Mouse (Mus musculus) erythroblast, adult 5-6 weeks (primary cell): ENCODE data around the gene Mrps15. TPM values are rescaled to one million over a fixed set of nuclear protein-coding genes. Genes with fewer than 3 reads are reported as not detected.
A peak's percentile ranks its signal among the peaks of the same experiment; 100 is the strongest.

Experiments
- ATAC-seq: replicated peaks from 2 replicates; pipeline ENCODE4 v1.8.0; 2016; ENCODE audit warnings: moderate number of reproducible peaks, mild to moderate bottlenecking, moderate TSS enrichment, inconsistent platforms; ENCODE audit not compliant: poor library complexity, low FRiP score, severe bottlenecking
- total RNA-seq, 2 experiments: library from RNA; stranded (forward) in 1 of 2; stranded (reverse) in 1 of 2; fragments of 150-400 nt in 1 of 2; fragments of 200-764, 138-1000 nt in 1 of 2; gene quantifications; 2 replicates each; pipeline versions ENCODE4 v1.2.3 to v1.2.4; 2015 to 2017; ENCODE audit warnings: low replicate concordance in 2 of 2

Mrps15 gene
- total RNA-seq, 2 experiments from 2014 or later = 3.9 to 37.1 TPM

GRCm38 (mm10) chr4:126103590-126104068 is 56.9 kb downstream of the Mrps15 start, which contains the start of gene Stk40:
TSS of gene Stk40 (plus strand) at chr4:126103957.
- peak; percentile 86 for ATAC-seq

- ATAC-seq = peak; percentile 26
These were observed 57.7 kb downstream of the Mrps15 start for GRCm38 (mm10) chr4:126104261-126105075.

Other genes starting within 250 kb of the Mrps15 start
- 74.2 and 86.5 TPM in 2 replicates for gene Csf3r, start 22.4 kb upstream of the Mrps15 start, total RNA-seq (2015; ENCODE audit: low replicate concordance)
- 18.5 and 32.1 TPM in 2 replicates for gene Csf3r, start 22.4 kb upstream of the Mrps15 start, total RNA-seq (2017; ENCODE audit: low replicate concordance)
- 1.2 and 3.3 TPM in 2 replicates for gene Oscp1, start 11.6 kb downstream of the Mrps15 start, total RNA-seq (2015; ENCODE audit: low replicate concordance)
- gene Oscp1, start 11.6 kb downstream of the Mrps15 start, total RNA-seq (2017; ENCODE audit: low replicate concordance) = 2.0 and 5.8 TPM in 2 replicates
- gene Lsm10, start 49.7 kb downstream of the Mrps15 start, total RNA-seq (2015; ENCODE audit: low replicate concordance) = 5.6 and 14.0 TPM in 2 replicates
- 2.0 and 6.5 TPM in 2 replicates for gene Lsm10, start 49.7 kb downstream of the Mrps15 start, total RNA-seq (2017; ENCODE audit: low replicate concordance)
- gene Stk40, start 57.0 kb downstream of the Mrps15 start, total RNA-seq (2015; ENCODE audit: low replicate concordance) = 3.8 and 4.0 TPM in 2 replicates
- gene Stk40, start 57.0 kb downstream of the Mrps15 start, total RNA-seq (2017; ENCODE audit: low replicate concordance) = 4.2 TPM in 2 replicates
- gene Eva1b, start 100.8 kb downstream of the Mrps15 start, total RNA-seq (2015; ENCODE audit: low replicate concordance) = not detected in 2 replicates
- not detected in 2 replicates for gene Eva1b, start 100.8 kb downstream of the Mrps15 start, total RNA-seq (2017; ENCODE audit: low replicate concordance)
- gene Sh3d21, start 116.6 kb downstream of the Mrps15 start, total RNA-seq (2015; ENCODE audit: low replicate concordance) = not detected in 2 replicates
- gene Sh3d21, start 116.6 kb downstream of the Mrps15 start, total RNA-seq (2017; ENCODE audit: low replicate concordance) = 0.09 and 0.70 TPM in 2 replicates
- 40.5 and 74.0 TPM in 2 replicates for gene Thrap3, start 155.8 kb downstream of the Mrps15 start, total RNA-seq (2015; ENCODE audit: low replicate concordance)
- 130 and 133 TPM in 2 replicates for gene Thrap3, start 155.8 kb downstream of the Mrps15 start, total RNA-seq (2017; ENCODE audit: low replicate concordance)
- 3.3 and 7.3 TPM in 2 replicates for gene Map7d1, start 209.4 kb downstream of the Mrps15 start, total RNA-seq (2015; ENCODE audit: low replicate concordance)
- 7.7 and 17.0 TPM in 2 replicates for gene Map7d1, start 209.4 kb downstream of the Mrps15 start, total RNA-seq (2017; ENCODE audit: low replicate concordance)
- gene Trappc3, start 215.4 kb downstream of the Mrps15 start, total RNA-seq (2015; ENCODE audit: low replicate concordance) = 8.3 and 12.7 TPM in 2 replicates
- 10.7 and 14.2 TPM in 2 replicates for gene Trappc3, start 215.4 kb downstream of the Mrps15 start, total RNA-seq (2017; ENCODE audit: low replicate concordance)
- gene Col8a2, start 239.9 kb downstream of the Mrps15 start, total RNA-seq (2015; ENCODE audit: low replicate concordance) = not detected in 2 replicates
- gene Col8a2, start 239.9 kb downstream of the Mrps15 start, total RNA-seq (2017; ENCODE audit: low replicate concordance) = not detected in 2 replicates